Mouse (Mus musculus): ENCODE results near the gene Amotl1. TPM values are rescaled to one million over a fixed set of nuclear protein-coding genes. Genes with fewer than 3 reads are reported as not detected.
"Not testable (repeated sequence)": the region's sequence is repeated elsewhere in the genome, so short reads cannot be mapped to it uniquely, and the experiment has no call there.

The Amotl1 gene
- polyA plus RNA-seq, 1 experiment, result 37.3 TPM

- Histone ChIP-seq H3K79me2 (ENCODE audit: control insufficient read depth, insufficient read depth) (peaks cover 49% of the 10 kb centered on the region), H3K36me3 (ENCODE audit: control insufficient read depth, insufficient read depth) (peaks cover 7% of the 10 kb centered on the region), H3ac (ENCODE audit: control insufficient read depth, insufficient read length) (no peak overlapping the region), H3K4me2 (ENCODE audit: low read depth) (peak overlapping the region; percentile 66), H3K4me3 (no peak overlapping the region), H3K27me3 (ENCODE audit: control insufficient read depth, insufficient read depth, insufficient read length) (no peaks in the 10 kb centered on the region)
- no peak for TF ChIP-seq POLR2AphosphoS2 (IDR thresholded peaks at IDR 0.05; ENCODE audit: insufficient read length, low read depth)
- no peak for TF ChIP-seq MYOD1 (IDR thresholded peaks at IDR 0.05; ENCODE audit: control insufficient read depth in 1 of 3, insufficient read length in 2 of 3, low read depth in 2 of 3)
- TF ChIP-seq MYOG (IDR thresholded peaks at IDR 0.05; ENCODE audit: control insufficient read depth in 1 of 3, insufficient read depth in 1 of 3, insufficient read length in 2 of 3, low read depth in 2 of 3), result no peak
Observed at GRCm38 (mm10) chr9:14588690-14589089, 56.2 kb downstream of the Amotl1 start.

GRCm38 (mm10) chr9:14585702-14586101 lies 59.2 kb downstream of the Amotl1 start:
- no peaks in the 10 kb centered on the region for H3K27me3 ChIP-seq (ENCODE audit: control insufficient read depth, insufficient read depth, insufficient read length)
- no peak overlapping the region for H3K4me3 ChIP-seq
- H3K36me3 ChIP-seq (ENCODE audit: control insufficient read depth, insufficient read depth), result peaks cover 9% of the 10 kb centered on the region
- H3K4me2 ChIP-seq (ENCODE audit: low read depth), result peak overlapping the region; percentile 62
- H3ac ChIP-seq (ENCODE audit: control insufficient read depth, insufficient read length), result no peak overlapping the region
- TF ChIP-seq POLR2AphosphoS2 (IDR thresholded peaks at IDR 0.05; ENCODE audit: insufficient read length, low read depth), result no peak
- TF ChIP-seq MYOG (IDR thresholded peaks at IDR 0.05; ENCODE audit: control insufficient read depth in 1 of 3, insufficient read depth in 1 of 3, insufficient read length in 2 of 3, low read depth in 2 of 3), result peak in 1 of 3 experiments; percentile 51
- no peak for TF ChIP-seq E2F4 (IDR thresholded peaks at IDR 0.05; ENCODE audit: insufficient read depth)
- peak; percentile 67 for TF ChIP-seq TCF12 (IDR thresholded peaks at IDR 0.05; ENCODE audit: insufficient read depth, poor library complexity, severe bottlenecking)
- 0 out of 2 replicates have a peak, but pooled peaks have one; percentile 58 for TF ChIP-seq CEBPB (IDR thresholded peaks at IDR 0.05; ENCODE audit: insufficient read depth, poor library complexity, severe bottlenecking)
- TF ChIP-seq TCF3 (IDR thresholded peaks at IDR 0.05; ENCODE audit: insufficient read length, low read depth), result peak; percentile 15
- no peak for TF ChIP-seq MYOD1 (IDR thresholded peaks at IDR 0.05; ENCODE audit: control insufficient read depth in 1 of 3, insufficient read length in 2 of 3, low read depth in 2 of 3)
- peaks cover 55% of the 10 kb centered on the region for H3K79me2 ChIP-seq (ENCODE audit: control insufficient read depth, insufficient read depth)

- Histone ChIP-seq H3K4me2 (ENCODE audit: low read depth) (no peak overlapping the region), H3K4me3 (no peak overlapping the region), H3K27me3 (ENCODE audit: control insufficient read depth, insufficient read depth, insufficient read length) (no peaks in the 10 kb centered on the region), H3K36me3 (ENCODE audit: control insufficient read depth, insufficient read depth) (peaks cover 26% of the 10 kb centered on the region), H3K79me2 (ENCODE audit: control insufficient read depth, insufficient read depth) (peaks cover 42% of the 10 kb centered on the region), H3ac (ENCODE audit: control insufficient read depth, insufficient read length) (no peak overlapping the region)
- TF ChIP-seq MAX (IDR thresholded peaks at IDR 0.05; ENCODE audit: low read depth) (no peak), REST (IDR thresholded peaks at IDR 0.05; ENCODE audit: insufficient read depth, insufficient read length) (no peak), TCF12 (IDR thresholded peaks at IDR 0.05; ENCODE audit: insufficient read depth, poor library complexity, severe bottlenecking) (no peak), POLR2A (IDR thresholded peaks at IDR 0.05; ENCODE audit: insufficient read length, low read depth) (no peak), USF1 (IDR thresholded peaks at IDR 0.05; ENCODE audit: low read depth) (no peak), MYOD1 (IDR thresholded peaks at IDR 0.05; ENCODE audit: control insufficient read depth in 1 of 3, insufficient read length in 2 of 3, low read depth in 2 of 3) (no peak), MYOG (IDR thresholded peaks at IDR 0.05; ENCODE audit: control insufficient read depth in 1 of 3, insufficient read depth in 1 of 3, insufficient read length in 2 of 3, low read depth in 2 of 3) (no peak), TCF3 (IDR thresholded peaks at IDR 0.05; ENCODE audit: insufficient read length, low read depth) (no peak), SRF (IDR thresholded peaks at IDR 0.05; ENCODE audit: control insufficient read depth, insufficient read length, low read depth) (no peak), POLR2AphosphoS2 (IDR thresholded peaks at IDR 0.05; ENCODE audit: insufficient read length, low read depth) (no peak), E2F4 (IDR thresholded peaks at IDR 0.05; ENCODE audit: insufficient read depth) (no peak), CEBPB (IDR thresholded peaks at IDR 0.05; ENCODE audit: insufficient read depth, poor library complexity, severe bottlenecking) (no peak)
Observed at GRCm38 (mm10) chr9:14578960-14579359, 65.9 kb downstream of the Amotl1 start.

- not testable (repeated sequence) for H3K27me3 ChIP-seq (ENCODE audit: control insufficient read depth, insufficient read depth, insufficient read length); H3ac ChIP-seq (ENCODE audit: control insufficient read depth, insufficient read length); H3K4me2 ChIP-seq (ENCODE audit: low read depth); H3K4me3 ChIP-seq
- Histone ChIP-seq H3K79me2 (ENCODE audit: control insufficient read depth, insufficient read depth) (peaks cover 33% of the 10 kb centered on the region), H3K36me3 (ENCODE audit: control insufficient read depth, insufficient read depth) (peaks cover 42% of the 10 kb centered on the region)
- TF ChIP-seq CEBPB (IDR thresholded peaks at IDR 0.05; ENCODE audit: insufficient read depth, poor library complexity, severe bottlenecking), result peak; percentile 77; the same call in 1 of the 2 replicates
Observed at GRCm38 (mm10) chr9:14576359-14576758, 68.5 kb downstream of the Amotl1 start.

- Histone ChIP-seq H3K4me3 (no peak overlapping the region), H3K4me2 (ENCODE audit: low read depth) (no peak overlapping the region), H3K27me3 (ENCODE audit: control insufficient read depth, insufficient read depth, insufficient read length) (no peaks in the 10 kb centered on the region), H3K79me2 (ENCODE audit: control insufficient read depth, insufficient read depth) (peaks cover 22% of the 10 kb centered on the region), H3K36me3 (ENCODE audit: control insufficient read depth, insufficient read depth) (peaks cover 34% of the 10 kb centered on the region), H3ac (ENCODE audit: control insufficient read depth, insufficient read length) (no peak overlapping the region)
- TF ChIP-seq MYOD1 (IDR thresholded peaks at IDR 0.05; ENCODE audit: control insufficient read depth in 1 of 3, insufficient read length in 2 of 3, low read depth in 2 of 3) (no peak), MAX (IDR thresholded peaks at IDR 0.05; ENCODE audit: low read depth) (no peak), E2F4 (IDR thresholded peaks at IDR 0.05; ENCODE audit: insufficient read depth) (no peak), SRF (IDR thresholded peaks at IDR 0.05; ENCODE audit: control insufficient read depth, insufficient read length, low read depth) (no peak), CEBPB (IDR thresholded peaks at IDR 0.05; ENCODE audit: insufficient read depth, poor library complexity, severe bottlenecking) (no peak), MYOG (IDR thresholded peaks at IDR 0.05; ENCODE audit: control insufficient read depth in 1 of 3, insufficient read depth in 1 of 3, insufficient read length in 2 of 3, low read depth in 2 of 3) (no peak), TCF12 (IDR thresholded peaks at IDR 0.05; ENCODE audit: insufficient read depth, poor library complexity, severe bottlenecking) (no peak), REST (IDR thresholded peaks at IDR 0.05; ENCODE audit: insufficient read depth, insufficient read length) (no peak), POLR2A (IDR thresholded peaks at IDR 0.05; ENCODE audit: insufficient read length, low read depth) (no peak), TCF3 (IDR thresholded peaks at IDR 0.05; ENCODE audit: insufficient read length, low read depth) (no peak), USF1 (IDR thresholded peaks at IDR 0.05; ENCODE audit: low read depth) (no peak), POLR2AphosphoS2 (IDR thresholded peaks at IDR 0.05; ENCODE audit: insufficient read length, low read depth) (no peak)
Observed at GRCm38 (mm10) chr9:14574760-14575399, 70.0 kb downstream of the Amotl1 start.
